Mouse (Mus musculus) embryo, embryonic 10 days (tissue): Measurements from ENCODE around the gene Usp5.

Experiments
- DNase-seq: peaks from one replicate; pipeline ENCODE4 v3.0.0-alpha.2; 2015; ENCODE audit warnings: low spot score

Gene Usp5

GRCm38 (mm10) chr6:124828868-124829798, at the start of gene Usp5, which contains the start of gene Cdca3:
TSS of gene Usp5 (minus strand) at chr6:124829484.
TSS of gene Cdca3 (plus strand) at chr6:124829547.
- peak; percentile 100 for DNase-seq

GRCm38 (mm10) chr6:124874348-124874747, 45.1 kb upstream of the Usp5 start:
- no peak for DNase-seq

GRCm38 (mm10) chr6:124866560-124866959, 37.3 kb upstream of the Usp5 start:
- DNase-seq = no peak

GRCm38 (mm10) chr6:124865766-124866362, 36.6 kb upstream of the Usp5 start:
- DNase-seq = no peak

GRCm38 (mm10) chr6:124863658-124864298, 34.5 kb upstream of the Usp5 start, which contains the start of gene Gpr162:
TSS of gene Gpr162 (minus strand) at chr6:124863983.
- peak; percentile 74 for DNase-seq

- DNase-seq = peak; percentile 60
Observed at GRCm38 (mm10) chr6:124863125-124863657, 33.9 kb upstream of the Usp5 start.

GRCm38 (mm10) chr6:124862406-124863124, 33.3 kb upstream of the Usp5 start:
- no peak for DNase-seq

- DNase-seq = no peak
Observed at GRCm38 (mm10) chr6:124861802-124862201, 32.5 kb upstream of the Usp5 start.

- DNase-seq = no peak
Observed at GRCm38 (mm10) chr6:124861266-124861665, 32.0 kb upstream of the Usp5 start.

- DNase-seq = no peak
Observed at GRCm38 (mm10) chr6:124860511-124860910, 31.2 kb upstream of the Usp5 start.

GRCm38 (mm10) chr6:124859725-124860124, 30.4 kb upstream of the Usp5 start:
- peak; percentile 90 for DNase-seq

GRCm38 (mm10) chr6:124858561-124859318, 29.5 kb upstream of the Usp5 start:
- DNase-seq = no peak

- DNase-seq = no peak
Observed at GRCm38 (mm10) chr6:124857840-124858530, 28.7 kb upstream of the Usp5 start.

- DNase-seq = peak; percentile 91
Observed at GRCm38 (mm10) chr6:124856916-124857839, 27.9 kb upstream of the Usp5 start, which contains the start of gene P3h3. TSS of gene P3h3 (minus strand) at chr6:124857752.

GRCm38 (mm10) chr6:124856321-124856720, 27.0 kb upstream of the Usp5 start:
- DNase-seq = peak; percentile 82

GRCm38 (mm10) chr6:124854647-124855046, 25.4 kb upstream of the Usp5 start:
- DNase-seq = no peak

GRCm38 (mm10) chr6:124850535-124850934, 21.3 kb upstream of the Usp5 start:
- no peak for DNase-seq

GRCm38 (mm10) chr6:124847305-124847704, 18.0 kb upstream of the Usp5 start:
- DNase-seq = peak; percentile 94
